Mouse (Mus musculus) heart, embryonic 12.5 days (tissue): ENCODE results near the gene Nat8f2. TPM values are rescaled to one million over a fixed set of nuclear protein-coding genes. Genes with fewer than 3 reads are reported as not detected.
"Not testable (repeated sequence)": the region's sequence is repeated elsewhere in the genome, so short reads cannot be mapped to it uniquely, and the experiment has no call there.

Experiments used
- ATAC-seq: fragments of 200-750 bp; cut with Nextera tagmentation; 2 replicates; pipeline ENCODE4 v1.8.0; 2017; ENCODE audit warnings: moderate TSS enrichment, moderate library complexity; ENCODE audit not compliant: insufficient number of reproducible peaks, low FRiP score
- H3K27ac ChIP-seq: fragments of 300-500 bp; sonication (generic); 2 replicates; pipeline ENCODE4 v1.5.1; 2016; ENCODE audit warnings: mild to moderate bottlenecking, moderate library complexity; ENCODE audit not compliant: poor library complexity, severe bottlenecking
- H3K27me3 ChIP-seq: fragments of 300-500 bp; sonication (generic); replicated peaks from 2 replicates; pipeline ENCODE4 v1.6.1; 2016; ENCODE audit warnings: mild to moderate bottlenecking, moderate library complexity
- H3K36me3 ChIP-seq: fragments of 300-500 bp; sonication (generic); 2 replicates; pipeline ENCODE4 v1.6.1; 2016; ENCODE audit warnings: mild to moderate bottlenecking, moderate library complexity
- H3K4me1 ChIP-seq: fragments of 300-500 bp; sonication (generic); replicated peaks from 2 replicates; pipeline ENCODE4 v1.6.1; 2016; ENCODE audit warnings: mild to moderate bottlenecking
- H3K4me2 ChIP-seq: fragments of 300-500 bp; sonication (generic); 2 replicates; pipeline ENCODE4 v1.6.1; 2016; ENCODE audit warnings: mild to moderate bottlenecking, moderate library complexity
- H3K4me3 ChIP-seq: fragments of 300-500 bp; sonication (generic); 2 replicates; pipeline ENCODE4 v1.5.1; 2016; ENCODE audit warnings: mild to moderate bottlenecking
- H3K9ac ChIP-seq: fragments of 300-500 bp; sonication (generic); 2 replicates; pipeline ENCODE4 v1.6.1; 2016; ENCODE audit warnings: mild to moderate bottlenecking, moderate library complexity
- H3K9me3 ChIP-seq: fragments of 300-500 bp; sonication (generic); replicated peaks from 2 replicates; pipeline ENCODE4 v1.6.1; 2016; ENCODE audit warnings: mild to moderate bottlenecking, moderate library complexity
- WGBS: fragments of 180-500 bp; shearing (Covaris S2); methylation state at CpG from one replicate; pipeline ENCODE4 v1.1.7; 2016; 5-methylcytosine and 5-hydroxymethylcytosine counted together
- polyA plus RNA-seq: library from polyadenylated mRNA; unstranded; fragments of >200 nt; fragmentation: Nextera tagmentation; extraction: Ambion mirVana; gene quantifications from 2 replicates; pipeline ENCODE4 v1.2.1, GENCODE M21; 2016

The Nat8f2 gene
- polyA plus RNA-seq, 1 experiment from 2014 or later = not detected

GRCm38 (mm10) chr6:85898596-85899475, 29.9 kb upstream of the Nat8f2 start:
- not testable (repeated sequence) for H3K27ac ChIP-seq, ATAC-seq, H3K36me3 ChIP-seq, H3K4me3 ChIP-seq, H3K9me3 ChIP-seq, H3K9ac ChIP-seq, H3K4me2 ChIP-seq, H3K27me3 ChIP-seq, H3K4me1 ChIP-seq
- WGBS = 71% methylated on average over 7 of the region's 8 CpGs

GRCm38 (mm10) chr6:85895061-85895648, 26.2 kb upstream of the Nat8f2 start:
- WGBS = 69% methylated on average over 25 of the region's 25 CpGs
- H3K4me1 ChIP-seq, H3K27me3 ChIP-seq, H3K36me3 ChIP-seq, H3K4me2 ChIP-seq, H3K9ac ChIP-seq, H3K27ac ChIP-seq, ATAC-seq, H3K4me3 ChIP-seq: not testable (repeated sequence)
- peaks cover 14% of the 10 kb centered on the region for H3K9me3 ChIP-seq

GRCm38 (mm10) chr6:85888961-85889360, 20.0 kb upstream of the Nat8f2 start:
- H3K36me3 ChIP-seq = no peaks in the 10 kb centered on the region

GRCm38 (mm10) chr6:85884311-85884710, 15.4 kb upstream of the Nat8f2 start:
- Histone ChIP-seq H3K36me3 (no peaks in the 10 kb centered on the region), H3K4me1 (no peaks in the 10 kb centered on the region), H3K4me2 (no peak overlapping the region), H3K9me3 (peaks cover 14% of the 10 kb centered on the region), H3K4me3 (no peak overlapping the region), H3K27me3 (no peaks in the 10 kb centered on the region), H3K27ac (no peak overlapping the region), H3K9ac (no peak overlapping the region)
- WGBS = 78% methylated on average over 1 of the region's 1 CpGs
- ATAC-seq = no peak

More at GRCm38 (mm10) chr6:85888961-85889360, 20.0 kb upstream of the Nat8f2 start:
- Histone ChIP-seq H3K4me1 (no peaks in the 10 kb centered on the region), H3K9ac (no peak overlapping the region), H3K4me3 (no peak overlapping the region), H3K9me3 (peaks cover 22% of the 10 kb centered on the region), H3K27me3 (no peaks in the 10 kb centered on the region), H3K4me2 (no peak overlapping the region), H3K27ac (no peak overlapping the region)
- 87% methylated on average over 2 of the region's 2 CpGs for WGBS
- ATAC-seq = no peak

- not testable (repeated sequence) for H3K9ac ChIP-seq
These were observed 14.3 kb upstream of the Nat8f2 start for GRCm38 (mm10) chr6:85883246-85883645.

GRCm38 (mm10) chr6:85867726-85868690, 950 bp downstream of the Nat8f2 start:
- H3K27me3 ChIP-seq = no peaks in the 10 kb centered on the region
- ATAC-seq = no peak
- H3K9ac ChIP-seq = no peak overlapping the region
- H3K27ac ChIP-seq = no peak overlapping the region
- 70% methylated on average over 8 of the region's 8 CpGs for WGBS
- no peaks in the 10 kb centered on the region for H3K36me3 ChIP-seq
- no peak overlapping the region for H3K4me3 ChIP-seq
- no peaks in the 10 kb centered on the region for H3K4me1 ChIP-seq
- H3K9me3 ChIP-seq = no peaks in the 10 kb centered on the region
- no peak overlapping the region for H3K4me2 ChIP-seq

More at GRCm38 (mm10) chr6:85883246-85883645, 14.3 kb upstream of the Nat8f2 start:
- not testable (repeated sequence) for H3K4me2 ChIP-seq, H3K27ac ChIP-seq, ATAC-seq, H3K36me3 ChIP-seq, H3K4me1 ChIP-seq, H3K27me3 ChIP-seq, H3K4me3 ChIP-seq
- H3K9me3 ChIP-seq = peaks cover 14% of the 10 kb centered on the region
- 83% methylated on average over 9 of the region's 9 CpGs for WGBS

GRCm38 (mm10) chr6:85866995-85867394, 2.0 kb downstream of the Nat8f2 start:
- not testable (repeated sequence) for H3K4me3 ChIP-seq, H3K4me1 ChIP-seq, H3K27me3 ChIP-seq, H3K36me3 ChIP-seq, H3K9ac ChIP-seq, H3K9me3 ChIP-seq, ATAC-seq, H3K4me2 ChIP-seq, H3K27ac ChIP-seq
- 23% methylated on average over 1 of the region's 1 CpGs for WGBS

- not testable (repeated sequence) for ATAC-seq, H3K36me3 ChIP-seq, H3K9me3 ChIP-seq, H3K27me3 ChIP-seq, H3K27ac ChIP-seq, H3K4me3 ChIP-seq, H3K4me2 ChIP-seq, H3K9ac ChIP-seq, H3K4me1 ChIP-seq
- WGBS = 80% methylated on average over 3 of the region's 3 CpGs
These were observed 2.8 kb downstream of the Nat8f2 start for GRCm38 (mm10) chr6:85866166-85866565.

GRCm38 (mm10) chr6:85864900-85865639, 3.9 kb downstream of the Nat8f2 start:
- WGBS = 76% methylated on average over 6 of the region's 7 CpGs
- not testable (repeated sequence) for H3K27me3 ChIP-seq, H3K4me2 ChIP-seq, H3K27ac ChIP-seq, H3K4me3 ChIP-seq, H3K9me3 ChIP-seq, H3K4me1 ChIP-seq, H3K36me3 ChIP-seq, ATAC-seq, H3K9ac ChIP-seq

GRCm38 (mm10) chr6:85863840-85864239, 5.1 kb downstream of the Nat8f2 start:
- WGBS = 87% methylated on average over 2 of the region's 2 CpGs
- no peak overlapping the region for H3K9ac ChIP-seq
- no peaks in the 10 kb centered on the region for H3K9me3 ChIP-seq
- no peaks in the 10 kb centered on the region for H3K27me3 ChIP-seq
- H3K4me1 ChIP-seq = no peaks in the 10 kb centered on the region
- H3K4me3 ChIP-seq = no peak overlapping the region
- H3K36me3 ChIP-seq = no peaks in the 10 kb centered on the region
- ATAC-seq = no peak
- no peak overlapping the region for H3K27ac ChIP-seq
- H3K4me2 ChIP-seq = no peak overlapping the region
